Mouse (Mus musculus): Measurements from ENCODE around the gene Iqschfp.

DNA sequence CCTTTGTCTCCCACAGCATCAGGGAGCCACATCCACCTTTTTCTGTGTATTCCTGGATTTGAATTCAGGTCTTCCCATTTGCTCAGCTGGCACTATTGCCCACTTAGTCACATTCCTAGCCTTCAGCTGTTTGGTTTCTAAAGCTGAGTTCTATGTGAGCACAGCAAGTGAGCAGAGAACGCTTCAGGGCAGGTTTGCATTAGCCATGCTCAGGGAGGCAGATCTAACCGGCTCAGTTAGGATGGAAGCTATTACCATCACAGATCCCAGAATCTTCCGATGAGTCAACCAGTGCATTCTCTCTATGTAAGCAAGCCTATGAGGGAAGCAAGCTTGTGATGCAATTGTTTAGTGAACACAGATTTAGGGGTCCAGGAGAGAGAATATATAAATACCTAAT is 493.5 kb downstream of the Iqschfp start:
- no peak for TF ChIP-seq POLR2A (IDR thresholded peaks at IDR 0.05; ENCODE audit: borderline replicate concordance, extremely low read depth, insufficient read depth, insufficient read length, poor library complexity, severe bottlenecking)
- no peak for TF ChIP-seq CTCF (IDR thresholded peaks at IDR 0.05; ENCODE audit: borderline replicate concordance, extremely low read depth, insufficient read depth, insufficient read length)

Data from brain, embryonic 14.5 days (tissue).